Mouse (Mus musculus) hindbrain, embryonic 12.5 days (tissue): ENCODE data around the gene Gmds. TPM values are rescaled to one million over a fixed set of nuclear protein-coding genes. Genes with fewer than 3 reads are reported as not detected.

Source experiments
- ATAC-seq: fragments of 200-750 bp; cut with Nextera tagmentation; 2 replicates; pipeline ENCODE4 v1.8.0; 2017; ENCODE audit warnings: moderate TSS enrichment; ENCODE audit not compliant: low FRiP score
- H3K27ac ChIP-seq: fragments of 300-500 bp; sonication (generic); 2 replicates; pipeline ENCODE4 v1.5.1; 2016; ENCODE audit warnings: mild to moderate bottlenecking
- H3K27me3 ChIP-seq: fragments of 300-500 bp; sonication (generic); 2 replicates; pipeline ENCODE4 v1.6.1; 2016; ENCODE audit warnings: mild to moderate bottlenecking
- H3K36me3 ChIP-seq: fragments of 300-500 bp; sonication (generic); 2 replicates; pipeline ENCODE4 v1.6.1; 2016; ENCODE audit warnings: mild to moderate bottlenecking
- H3K4me1 ChIP-seq: fragments of 300-500 bp; sonication (generic); 2 replicates; pipeline ENCODE4 v1.6.1; 2016
- H3K4me2 ChIP-seq: fragments of 300-500 bp; sonication (generic); replicated peaks from 2 replicates; pipeline ENCODE4 v1.6.1; 2016; ENCODE audit warnings: mild to moderate bottlenecking
- H3K4me3 ChIP-seq: fragments of 300-500 bp; sonication (generic); 2 replicates; pipeline ENCODE4 v1.5.1; 2016; ENCODE audit warnings: mild to moderate bottlenecking
- H3K9ac ChIP-seq: fragments of 300-500 bp; sonication (generic); 2 replicates; pipeline ENCODE4 v1.6.1; 2016; ENCODE audit warnings: mild to moderate bottlenecking, moderate library complexity
- H3K9me3 ChIP-seq: fragments of 300-500 bp; sonication (generic); replicated peaks from 2 replicates; pipeline ENCODE4 v1.6.1; 2016; ENCODE audit warnings: mild to moderate bottlenecking
- WGBS: fragments of 180-500 bp; shearing (Covaris S2); methylation state at CpG from one replicate; pipeline ENCODE4 v1.1.7; 2016; 5-methylcytosine and 5-hydroxymethylcytosine counted together
- polyA plus RNA-seq: library from polyadenylated mRNA; unstranded; fragments of >200 nt; fragmentation: Nextera tagmentation; extraction: Ambion mirVana; gene quantifications from 2 replicates; pipeline ENCODE4 v1.2.1, GENCODE M21; 2016

The Gmds gene
- polyA plus RNA-seq, 1 experiment from 2014 or later, result 34.4 TPM

GRCm38 (mm10) chr13:31864786-31865185 is 473.8 kb downstream of the Gmds start:
- Histone ChIP-seq H3K9me3 (no peaks in the 10 kb centered on the region), H3K9ac (no peak overlapping the region), H3K27ac (no peak overlapping the region), H3K4me1 (no peaks in the 10 kb centered on the region), H3K4me3 (no peak overlapping the region), H3K27me3 (no peaks in the 10 kb centered on the region), H3K4me2 (no peak overlapping the region), H3K36me3 (no peaks in the 10 kb centered on the region)
- 88% methylated on average over 5 of the region's 5 CpGs for WGBS
- ATAC-seq, result no peak

GRCm38 (mm10) chr13:31863461-31863860 is 475.1 kb downstream of the Gmds start:
- Histone ChIP-seq H3K4me2 (no peak overlapping the region), H3K36me3 (no peaks in the 10 kb centered on the region), H3K4me3 (no peak overlapping the region), H3K4me1 (no peaks in the 10 kb centered on the region), H3K27ac (no peak overlapping the region), H3K9me3 (no peaks in the 10 kb centered on the region), H3K27me3 (no peaks in the 10 kb centered on the region), H3K9ac (no peak overlapping the region)
- ATAC-seq, result no peak
- 68% methylated on average over 9 of the region's 9 CpGs for WGBS

GRCm38 (mm10) chr13:31860200-31860599 is 478.3 kb downstream of the Gmds start:
- H3K36me3 ChIP-seq, result no peaks in the 10 kb centered on the region

GRCm38 (mm10) chr13:31854000-31854399 is 484.5 kb downstream of the Gmds start:
- 67% methylated on average over 4 of the region's 4 CpGs for WGBS
- Histone ChIP-seq H3K9me3 (no peaks in the 10 kb centered on the region), H3K9ac (no peak overlapping the region), H3K36me3 (no peaks in the 10 kb centered on the region), H3K4me2 (no peak overlapping the region), H3K27ac (no peak overlapping the region), H3K4me3 (no peak overlapping the region), H3K4me1 (0 out of 2 replicates have a peak, but pooled peaks cover 3% of the 10 kb centered on the region), H3K27me3 (no peaks in the 10 kb centered on the region)
- no peak for ATAC-seq

More at GRCm38 (mm10) chr13:31860200-31860599, 478.3 kb downstream of the Gmds start:
- Histone ChIP-seq H3K27me3 (no peaks in the 10 kb centered on the region), H3K9ac (no peak overlapping the region), H3K4me1 (no peaks in the 10 kb centered on the region), H3K4me3 (no peak overlapping the region), H3K4me2 (no peak overlapping the region), H3K27ac (no peak overlapping the region), H3K9me3 (no peaks in the 10 kb centered on the region)
- WGBS, result 95% methylated on average over 5 of the region's 5 CpGs
- ATAC-seq, result no peak

- no peak overlapping the region for H3K27ac ChIP-seq
- ATAC-seq, result no peak
- no peak overlapping the region for H3K4me2 ChIP-seq
- no peaks in the 10 kb centered on the region for H3K36me3 ChIP-seq
- no peak overlapping the region for H3K4me3 ChIP-seq
- H3K4me1 ChIP-seq, result 0 out of 2 replicates have a peak, but pooled peaks cover 3% of the 10 kb centered on the region
- no peaks in the 10 kb centered on the region for H3K9me3 ChIP-seq
- no peaks in the 10 kb centered on the region for H3K27me3 ChIP-seq
- H3K9ac ChIP-seq, result no peak overlapping the region
- WGBS, result 55% methylated on average over 2 of the region's 2 CpGs
Measured at GRCm38 (mm10) chr13:31853564-31853963, 485.0 kb downstream of the Gmds start.

GRCm38 (mm10) chr13:31849258-31849971 is 489.1 kb downstream of the Gmds start:
- no peak overlapping the region for H3K4me2 ChIP-seq
- WGBS, result 46% methylated on average over 5 of the region's 5 CpGs
- no peaks in the 10 kb centered on the region for H3K36me3 ChIP-seq
- ATAC-seq, result no peak
- H3K27me3 ChIP-seq, result no peaks in the 10 kb centered on the region
- H3K9me3 ChIP-seq, result no peaks in the 10 kb centered on the region
- no peak overlapping the region for H3K9ac ChIP-seq
- 0 out of 2 replicates have a peak, but pooled peaks cover 3% of the 10 kb centered on the region for H3K4me1 ChIP-seq
- no peak overlapping the region for H3K27ac ChIP-seq
- no peak overlapping the region for H3K4me3 ChIP-seq

GRCm38 (mm10) chr13:31835802-31836201 is 502.7 kb downstream of the Gmds start:
- WGBS, result 83% methylated on average over 4 of the region's 4 CpGs
- Histone ChIP-seq H3K27ac (no peak overlapping the region), H3K4me3 (no peak overlapping the region), H3K4me1 (no peaks in the 10 kb centered on the region), H3K9me3 (no peaks in the 10 kb centered on the region), H3K36me3 (no peaks in the 10 kb centered on the region), H3K9ac (no peak overlapping the region), H3K4me2 (no peak overlapping the region), H3K27me3 (no peaks in the 10 kb centered on the region)
- ATAC-seq, result no peak

- no peaks in the 10 kb centered on the region for H3K9me3 ChIP-seq
- WGBS, result 73% methylated on average over 9 of the region's 9 CpGs
- no peaks in the 10 kb centered on the region for H3K36me3 ChIP-seq
- no peak for ATAC-seq
- H3K4me1 ChIP-seq, result no peaks in the 10 kb centered on the region
- H3K4me3 ChIP-seq, result no peak overlapping the region
- H3K4me2 ChIP-seq, result no peak overlapping the region
- no peaks in the 10 kb centered on the region; the same call in 1 of the 2 replicates for H3K27me3 ChIP-seq
- H3K27ac ChIP-seq, result no peak overlapping the region
- no peak overlapping the region for H3K9ac ChIP-seq
Measured at GRCm38 (mm10) chr13:31830332-31830731, 508.2 kb downstream of the Gmds start.

GRCm38 (mm10) chr13:31828446-31828845 is 510.1 kb downstream of the Gmds start:
- ATAC-seq, result no peak
- H3K4me2 ChIP-seq, result no peak overlapping the region
- H3K4me3 ChIP-seq, result no peak overlapping the region
- WGBS, result 89% methylated on average over 4 of the region's 4 CpGs
- H3K27ac ChIP-seq, result no peak overlapping the region
- peaks cover 3% of the 10 kb centered on the region; the same call in 1 of the 2 replicates for H3K27me3 ChIP-seq
- H3K9me3 ChIP-seq, result no peaks in the 10 kb centered on the region
- H3K4me1 ChIP-seq, result no peaks in the 10 kb centered on the region
- no peak overlapping the region for H3K9ac ChIP-seq
- no peaks in the 10 kb centered on the region for H3K36me3 ChIP-seq

GRCm38 (mm10) chr13:31827820-31828332 is 510.7 kb downstream of the Gmds start:
- Histone ChIP-seq H3K36me3 (no peaks in the 10 kb centered on the region), H3K4me2 (no peak overlapping the region)

GRCm38 (mm10) chr13:31827160-31827559 is 511.4 kb downstream of the Gmds start:
- WGBS, result 91% methylated on average over 5 of the region's 5 CpGs
- Histone ChIP-seq H3K9me3 (no peaks in the 10 kb centered on the region), H3K9ac (no peak overlapping the region), H3K4me3 (no peak overlapping the region), H3K4me2 (no peak overlapping the region), H3K27ac (no peak overlapping the region), H3K36me3 (no peaks in the 10 kb centered on the region), H3K27me3 (peaks cover 7% of the 10 kb centered on the region), H3K4me1 (no peaks in the 10 kb centered on the region)
- ATAC-seq, result no peak

More at GRCm38 (mm10) chr13:31827820-31828332, 510.7 kb downstream of the Gmds start:
- H3K4me3 ChIP-seq, result no peak overlapping the region
- no peak overlapping the region for H3K27ac ChIP-seq
- ATAC-seq, result no peak
- H3K4me1 ChIP-seq, result no peaks in the 10 kb centered on the region
- H3K9ac ChIP-seq, result no peak overlapping the region
- peaks cover 3% of the 10 kb centered on the region for H3K27me3 ChIP-seq
- H3K9me3 ChIP-seq, result no peaks in the 10 kb centered on the region
- 67% methylated on average over 3 of the region's 3 CpGs for WGBS

- Histone ChIP-seq H3K4me3 (no peak overlapping the region), H3K9ac (no peak overlapping the region), H3K27ac (no peak overlapping the region), H3K4me1 (peaks cover 6% of the 10 kb centered on the region; the same call in 1 of the 2 replicates), H3K9me3 (no peaks in the 10 kb centered on the region), H3K27me3 (peaks cover 22% of the 10 kb centered on the region), H3K36me3 (no peaks in the 10 kb centered on the region), H3K4me2 (no peak overlapping the region)
- ATAC-seq, result no peak
- 81% methylated on average over 1 of the region's 1 CpGs for WGBS
Measured at GRCm38 (mm10) chr13:31825180-31825579, 513.4 kb downstream of the Gmds start.

- H3K27me3 ChIP-seq, result peaks cover 40% of the 10 kb centered on the region
- H3K4me2 ChIP-seq, result no peak overlapping the region
- H3K4me3 ChIP-seq, result no peak overlapping the region
- H3K4me1 ChIP-seq, result peaks cover 6% of the 10 kb centered on the region; the same call in 1 of the 2 replicates
- no peak overlapping the region for H3K27ac ChIP-seq
- WGBS, result 16% methylated on average over 5 of the region's 5 CpGs
- no peak overlapping the region for H3K9ac ChIP-seq
- H3K9me3 ChIP-seq, result no peaks in the 10 kb centered on the region
- no peaks in the 10 kb centered on the region for H3K36me3 ChIP-seq
- no peak for ATAC-seq
Measured at GRCm38 (mm10) chr13:31823316-31823715, 515.2 kb downstream of the Gmds start.
